Comparison of ENCODE assay signal across 8 mouse cellular contexts in genomic region chr10:94415950-94416844, GRCm38 (mm10).
DNase-seq lines count a peak whose midpoint lies in the region; ATAC-seq lines count a peak whose summit lies in the region.

No protein-coding gene starts in this region.

- peak; percentile 31 for DNase-seq in kidney, adult 9 months
- no peak for DNase-seq in kidney, adult 8-10 months
- DNase-seq in thymus, postnatal 0 days (ENCODE audit: low spot score) = no peak
- DNase-seq in thymus, postnatal 14 days = no peak
- DNase-seq in spleen, postnatal 14 days (ENCODE audit: low spot score in 2 of 2) = no peak

- ATAC-seq in common myeloid progenitor, adult 5-6 weeks (replicated peaks; ENCODE audit: low read depth, poor library complexity, severe bottlenecking) = peak; percentile 43
- ATAC-seq in hematopoietic stem cell, adult 5-6 weeks (replicated peaks in 1 of 2; ENCODE audit: insufficient read depth in 1 of 2, low FRiP score in 2 of 2, low TSS enrichment in 1 of 2, low read depth in 1 of 2, poor library complexity in 2 of 2, severe bottlenecking in 2 of 2) = peak; percentile 40 to 55
- ATAC-seq in megakaryocyte progenitor cell, adult 5-6 weeks (replicated peaks; ENCODE audit: poor library complexity) = peak; percentile 33
